Mouse (Mus musculus): ENCODE results near the gene Spred2.

Gene Spred2

GRCm38 (mm10) chr11:19952963-19953362 is 28.8 kb downstream of the Spred2 start:
- in situ Hi-C loops (cut with MboI, MseI), result no loop called here

DNA sequence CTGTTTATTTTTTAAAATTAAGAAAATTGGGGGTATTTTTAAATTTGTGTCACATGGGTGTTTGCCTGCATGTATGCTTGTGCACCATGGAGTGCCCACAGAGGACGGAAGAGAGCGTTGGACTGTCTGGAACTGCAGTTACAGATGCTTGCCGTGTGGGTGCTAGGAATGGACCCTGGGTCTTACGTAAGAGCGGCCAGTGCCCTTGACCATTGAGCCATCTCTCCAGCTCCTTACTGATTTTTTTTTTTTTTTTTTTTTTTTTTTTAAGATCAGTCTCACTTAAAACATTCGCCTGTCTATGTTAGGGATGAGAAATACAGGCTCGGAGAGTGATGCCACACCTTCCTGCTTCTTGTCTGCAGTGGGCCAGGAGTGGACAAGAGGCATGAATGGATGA is 29.7 kb downstream of the Spred2 start:
- in situ Hi-C loops (cut with MboI, MseI), result no loop called here

- in situ Hi-C loops (cut with MboI, MseI), result no loop called here
Observed at GRCm38 (mm10) chr11:19955069-19955468, 30.9 kb downstream of the Spred2 start.

- in situ Hi-C loops (cut with MboI, MseI), result no loop called here
Observed at GRCm38 (mm10) chr11:19955701-19956100, 31.5 kb downstream of the Spred2 start.

DNA sequence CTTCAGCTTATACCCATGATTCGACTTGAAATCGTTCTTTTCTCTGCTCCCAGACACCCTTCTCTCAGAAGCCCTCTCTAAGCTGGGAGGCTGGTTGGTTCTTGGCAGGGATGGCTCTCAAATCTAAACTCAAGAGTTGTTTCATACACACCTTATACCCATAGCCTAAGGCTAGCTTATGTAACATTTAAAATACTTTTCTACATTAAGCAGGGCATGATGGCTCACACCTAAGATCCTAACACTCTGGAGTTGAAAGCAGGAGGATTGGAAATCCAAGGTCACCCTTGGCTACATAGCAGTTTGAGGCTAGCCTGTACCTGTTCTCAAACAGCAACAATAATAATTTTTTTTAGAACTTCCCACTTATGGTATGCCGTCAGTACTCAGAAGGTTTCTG is 34.8 kb downstream of the Spred2 start:
- in situ Hi-C loops (cut with MboI, MseI), result no loop called here

GRCm38 (mm10) chr11:19959897-19960296 is 35.7 kb downstream of the Spred2 start:
- in situ Hi-C loops (cut with MboI, MseI), result no loop called here

DNA sequence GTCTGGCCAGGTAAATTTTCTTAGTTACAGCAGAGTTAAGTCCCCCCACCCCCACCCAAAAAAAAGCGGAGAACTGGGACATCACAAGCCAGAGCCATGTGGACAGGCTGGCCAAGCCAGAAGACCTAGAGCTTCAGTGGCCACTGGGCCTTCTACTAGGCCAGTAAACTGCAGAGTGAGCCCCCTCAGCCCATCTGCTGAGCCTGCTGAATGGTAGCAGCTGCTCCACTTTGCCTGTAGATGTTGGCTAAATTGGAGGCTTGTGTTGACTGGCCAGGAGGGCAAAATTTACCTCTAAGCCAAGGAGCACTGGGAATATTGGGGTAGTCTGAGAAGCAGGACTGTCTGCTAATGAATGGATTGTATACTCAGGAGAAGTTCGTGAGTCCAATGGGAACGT is 36.4 kb downstream of the Spred2 start:
- in situ Hi-C loops (cut with MboI, MseI), result no loop called here

DNA sequence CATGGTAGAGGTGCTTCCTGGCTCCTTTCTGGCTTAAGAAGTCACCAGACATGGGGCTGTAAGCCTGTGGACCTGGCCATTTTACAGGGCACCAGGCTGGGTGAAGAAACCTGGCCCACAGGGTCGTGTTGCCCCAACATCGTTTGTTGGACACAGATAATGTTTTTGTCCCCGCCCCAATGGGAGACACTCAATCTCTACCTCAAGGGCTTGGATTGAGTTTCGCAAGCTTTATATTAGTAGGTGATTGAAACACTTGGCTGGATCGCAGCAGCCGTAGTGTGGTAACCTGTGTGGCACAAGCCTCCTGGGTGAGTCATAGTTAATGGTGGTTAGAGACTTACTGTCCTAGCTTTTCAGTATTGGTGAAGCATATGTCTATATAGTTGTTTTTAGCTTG is 36.9 kb downstream of the Spred2 start:
- in situ Hi-C loops (cut with MboI, MseI), result no loop called here

DNA sequence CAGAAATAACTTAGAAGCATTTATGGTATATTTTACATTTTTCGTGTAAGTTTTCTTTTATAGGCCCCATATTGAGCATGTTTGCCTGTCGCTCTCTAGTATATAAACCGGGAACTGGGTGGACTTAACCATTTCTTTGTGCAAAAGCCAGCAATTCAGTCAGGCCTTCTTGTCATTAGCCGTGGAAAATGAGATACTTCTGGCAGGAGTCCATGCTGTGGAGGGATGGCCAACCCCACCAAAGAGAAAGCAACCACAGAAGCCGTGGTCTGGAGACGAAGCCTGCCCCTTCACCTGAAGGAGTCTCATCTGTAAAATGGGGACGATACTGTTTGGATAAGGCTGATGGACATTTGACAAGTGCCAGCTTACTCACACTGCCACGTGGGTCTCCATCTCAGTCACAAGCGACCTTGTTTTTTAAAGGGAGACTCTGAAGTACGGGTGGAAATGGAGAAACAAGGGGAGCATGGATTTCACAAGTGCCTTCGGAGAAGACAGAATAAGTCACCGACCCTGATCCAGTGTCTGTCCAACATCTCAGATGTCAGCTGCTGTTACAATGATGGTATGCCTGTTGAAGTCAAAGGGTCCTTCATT is 37.7 kb downstream of the Spred2 start:
- in situ Hi-C loops (cut with MboI, MseI), result no loop called here

DNA sequence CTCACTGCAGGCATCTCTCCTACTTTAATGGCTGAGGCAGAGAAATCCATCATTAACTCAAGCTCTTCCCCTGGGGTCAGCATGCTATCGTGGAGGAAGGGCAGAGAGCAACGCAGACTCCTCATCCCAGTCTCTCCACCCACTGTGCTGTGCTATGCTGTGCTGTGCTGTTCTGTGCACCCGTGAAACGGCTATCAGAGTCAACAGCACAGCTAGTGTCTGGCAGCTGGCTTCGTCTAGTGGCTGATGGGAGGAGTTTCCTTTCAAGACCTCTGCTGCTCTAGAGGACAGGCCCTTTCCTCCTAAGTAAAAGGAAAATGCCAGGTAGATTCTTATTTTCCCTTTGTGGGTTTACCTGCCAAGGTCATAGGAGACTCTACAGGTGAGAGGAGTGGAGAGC is 38.6 kb downstream of the Spred2 start:
- in situ Hi-C loops (cut with MboI, MseI), result no loop called here

DNA sequence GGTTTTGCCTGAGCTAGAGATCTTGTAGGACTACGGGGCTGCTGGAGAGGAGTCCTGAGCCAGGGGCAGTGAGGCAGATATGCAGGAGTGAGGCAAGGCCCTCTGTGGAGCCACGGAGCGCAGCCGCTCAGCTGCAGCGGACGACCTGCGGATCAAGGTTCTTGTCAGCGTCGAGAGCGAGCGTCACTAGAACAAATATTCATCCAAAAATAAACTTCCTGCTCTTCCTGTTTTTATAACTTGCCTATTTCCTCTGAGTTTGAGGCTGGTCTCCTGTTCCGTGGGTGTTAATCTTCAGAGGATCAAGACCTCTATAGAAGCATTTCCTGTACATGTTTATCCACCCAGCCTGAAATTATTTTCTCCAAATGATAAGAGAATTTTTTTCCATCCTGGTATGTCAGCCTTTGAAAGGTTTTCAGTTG is 39.6 kb downstream of the Spred2 start:
- in situ Hi-C loops (cut with MboI, MseI), result no loop called here

DNA sequence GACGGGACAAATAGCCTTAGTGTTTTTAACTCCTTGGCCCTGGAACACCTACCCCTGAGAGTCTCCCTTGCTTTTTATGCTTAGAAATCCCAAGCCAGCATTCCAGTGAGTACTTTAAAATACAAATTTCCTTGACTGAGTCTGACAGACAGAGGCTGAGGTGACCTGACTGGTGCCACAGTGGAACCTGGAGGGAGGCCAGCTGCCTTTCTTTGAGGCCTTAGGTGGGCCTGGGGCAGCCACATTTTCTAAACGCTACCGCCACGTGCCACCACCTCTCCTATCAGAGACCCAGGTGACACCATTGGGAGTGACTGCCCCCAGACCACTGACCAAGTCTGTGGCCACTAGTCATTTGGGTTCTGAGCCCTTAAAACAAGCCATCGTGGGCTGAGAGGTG is 40.2 kb downstream of the Spred2 start:
- in situ Hi-C loops (cut with MboI, MseI), result no loop called here

- in situ Hi-C loops (cut with MboI, MseI), result no loop called here
Observed at GRCm38 (mm10) chr11:19965037-19965611, 40.9 kb downstream of the Spred2 start.

DNA sequence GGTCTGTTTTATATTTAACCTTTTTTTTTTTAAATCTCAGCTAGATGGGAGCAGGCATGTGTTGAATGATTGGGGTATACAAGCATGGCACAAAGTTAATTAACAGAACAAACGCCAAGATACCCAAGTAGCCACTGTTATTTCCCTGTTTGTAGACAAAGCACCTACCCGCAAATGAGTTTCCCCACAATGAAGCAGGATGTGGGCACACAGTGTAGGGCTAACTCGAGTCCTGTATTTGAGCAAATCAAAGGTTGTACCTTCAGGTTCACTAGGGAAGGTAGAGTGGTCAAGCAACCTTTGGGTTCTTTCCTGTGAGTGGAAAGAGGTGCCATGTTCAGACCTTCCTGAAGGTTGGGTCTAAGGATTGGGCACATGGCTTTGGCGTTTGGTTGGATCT is 41.5 kb downstream of the Spred2 start:
- in situ Hi-C loops (cut with MboI, MseI), result no loop called here

DNA sequence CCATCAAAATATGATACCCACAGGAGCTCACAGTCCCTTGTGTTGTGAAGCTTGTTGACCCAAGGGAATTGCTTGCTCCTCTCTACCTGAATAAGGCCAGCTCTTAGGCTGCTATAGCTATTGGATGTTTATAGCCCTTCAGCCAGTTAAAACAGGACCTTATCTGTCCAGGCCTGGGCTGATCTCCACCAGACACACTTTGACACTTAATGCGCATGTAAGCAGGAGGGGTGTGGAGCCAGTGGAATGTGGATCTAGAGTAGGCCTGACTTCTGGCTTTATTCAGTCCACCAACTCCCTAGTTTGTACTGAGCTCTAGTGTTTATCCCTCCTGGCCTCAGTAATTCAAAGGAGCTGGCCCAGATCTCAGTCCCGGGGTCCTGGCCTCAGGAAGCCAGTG is 42.1 kb downstream of the Spred2 start:
- in situ Hi-C loops (cut with MboI, MseI), result no loop called here

DNA sequence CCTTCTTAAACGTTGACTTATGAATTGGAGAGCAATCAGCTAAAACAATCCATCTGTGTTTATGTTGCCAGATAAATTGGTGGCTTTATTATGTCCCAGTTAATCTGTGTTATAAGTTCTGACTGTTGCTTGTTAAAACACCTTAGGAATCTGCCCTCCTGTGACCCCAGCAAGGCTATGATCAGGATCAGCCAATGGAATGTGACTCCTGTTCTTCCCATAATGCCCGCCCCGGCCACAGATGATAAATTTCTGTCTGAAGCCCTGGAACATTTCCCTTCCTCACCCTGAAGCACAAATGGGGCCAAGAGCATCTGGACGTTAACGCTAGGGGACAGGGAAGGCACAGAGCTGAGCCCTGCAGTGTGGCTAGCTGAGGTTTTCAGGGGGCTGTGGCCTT is 45.4 kb downstream of the Spred2 start:
- in situ Hi-C loops (cut with MboI, MseI), result no loop called here

- in situ Hi-C loops (cut with MboI, MseI), result no loop called here
Observed at GRCm38 (mm10) chr11:19971954-19972750, 48.0 kb downstream of the Spred2 start.

DNA sequence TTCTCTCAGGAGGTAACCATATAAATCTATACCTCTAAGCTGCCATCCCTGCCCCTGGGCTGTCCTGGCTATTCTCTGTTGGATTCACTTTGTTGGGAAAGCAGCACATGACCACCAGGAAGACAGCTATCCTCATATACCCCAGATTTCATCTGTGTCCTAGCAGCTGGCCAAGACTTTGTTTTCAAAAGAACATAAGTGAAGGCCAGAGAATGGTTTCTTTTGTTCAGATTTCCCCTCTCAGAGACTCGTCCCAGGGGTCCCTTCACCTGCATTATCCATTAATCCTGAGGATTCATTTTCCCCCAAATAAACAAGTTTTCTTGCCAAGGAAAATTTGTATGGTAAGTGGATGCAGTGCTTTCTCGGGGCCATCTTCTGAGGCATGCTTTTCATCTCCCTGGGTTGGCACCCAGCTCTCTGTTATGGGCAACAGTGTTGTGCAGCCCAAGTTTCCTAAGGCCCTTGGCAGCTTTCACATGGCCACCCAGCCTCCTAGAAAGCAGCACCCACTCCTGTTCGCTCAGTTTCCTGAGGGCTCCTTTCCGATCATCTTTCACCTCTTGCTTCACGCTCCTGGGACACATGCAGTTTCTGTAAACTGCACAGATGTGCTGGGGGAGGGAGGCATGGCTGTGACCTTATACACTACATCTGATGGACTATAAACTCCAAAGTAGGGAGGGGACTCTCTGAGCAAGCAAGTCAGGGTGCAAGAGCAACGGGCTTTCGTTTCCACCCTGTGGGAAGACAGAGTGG is 49.0 kb downstream of the Spred2 start:
- in situ Hi-C loops (cut with MboI, MseI), result no loop called here

DNA sequence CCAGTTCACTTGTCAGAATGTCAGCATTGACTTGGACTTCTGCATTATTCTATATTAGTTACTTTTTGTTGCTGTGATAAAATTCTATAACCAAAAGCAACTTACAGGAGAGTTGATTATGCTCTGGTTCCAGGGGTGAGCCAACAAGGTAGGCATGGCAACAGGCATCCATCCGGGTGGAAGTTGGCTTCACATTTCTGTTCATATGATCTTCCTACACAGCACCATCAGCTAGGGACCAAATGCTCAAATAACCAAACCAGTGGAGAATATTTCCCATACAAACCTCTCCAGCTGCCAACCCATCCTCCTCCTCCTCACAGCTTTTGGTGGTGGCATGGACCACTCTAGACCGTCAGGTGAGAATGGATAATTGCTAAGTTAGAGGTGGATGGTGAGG is 51.9 kb downstream of the Spred2 start:
- in situ Hi-C loops (cut with MboI, MseI), result no loop called here

GRCm38 (mm10) chr11:19977687-19978086 is 53.5 kb downstream of the Spred2 start:
- in situ Hi-C loops (cut with MboI, MseI), result no loop called here

GRCm38 (mm10) chr11:19979338-19979737 is 55.2 kb downstream of the Spred2 start:
- in situ Hi-C loops (cut with MboI, MseI), result no loop called here

GRCm38 (mm10) chr11:19982113-19982512 is 57.9 kb downstream of the Spred2 start:
- in situ Hi-C loops (cut with MboI, MseI), result no loop called here

Measured in T-helper 2 cell (primary cell).